Mouse (Mus musculus): ENCODE data around the gene Cyp21a1.

DNA sequence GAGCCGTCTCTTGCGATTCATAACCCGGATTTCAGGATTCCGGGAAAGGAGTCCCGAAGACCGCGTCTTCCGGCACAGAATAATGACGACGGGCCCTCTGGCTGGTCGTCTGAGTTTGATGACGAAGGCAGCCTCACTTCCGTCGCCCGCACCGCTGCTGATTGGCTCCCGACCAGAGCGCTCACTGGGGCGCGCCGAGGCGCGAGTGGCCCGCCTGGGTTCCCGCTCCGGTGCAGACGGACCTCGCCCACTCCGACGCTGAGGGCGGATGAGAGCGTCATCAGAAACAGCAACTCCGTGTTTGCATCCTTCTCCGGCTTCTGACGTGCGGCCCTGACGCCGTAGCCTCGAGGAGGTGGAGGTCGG, 32.5 kb upstream of the Cyp21a1 start, which contains the start of the genes Stk19 and Dxo:
- TF ChIP-seq TAL1 (IDR thresholded peaks at IDR 0.05; ENCODE audit: low read length) = no peak
- TF ChIP-seq GATA1 (IDR thresholded peaks at IDR 0.05; ENCODE audit: low read length) = no peak

Measured in erythroblast, embryonic 14.5 days (primary cell).